Mouse (Mus musculus) cortical plate, adult 2 months (tissue): ENCODE measurements around the gene Gm21985.

Experiments used
- CTCF ChIP-seq: fragments of 200-500 bp; IDR thresholded peaks from 2 replicates; pipeline ENCODE4 v1.5.1; 2011; ENCODE audit warnings: mild to moderate bottlenecking, control low read depth, low read length; ENCODE audit not compliant: insufficient read depth; ENCODE audit errors: extremely low read depth
- POLR2A ChIP-seq: fragments of 200-500 bp; IDR thresholded peaks from 2 replicates; pipeline ENCODE4 v1.6.1; 2011; ENCODE audit warnings: mild to moderate bottlenecking, low read length, control low read depth; ENCODE audit not compliant: insufficient read depth; ENCODE audit errors: extremely low read depth

- no peak for TF ChIP-seq POLR2A
- TF ChIP-seq CTCF: no peak
Measured at GRCm38 (mm10) chr2:112232623-112233022, 33.5 kb upstream of the Gm21985 start.
